Mouse (Mus musculus) neural tube, embryonic 15.5 days (tissue): ENCODE data around the gene Trim65. TPM values are rescaled to one million over a fixed set of nuclear protein-coding genes. Genes with fewer than 3 reads are reported as not detected.
"Not testable (repeated sequence)": the region's sequence is repeated elsewhere in the genome, so short reads cannot be mapped to it uniquely, and the experiment has no call there.

Source experiments
- ATAC-seq: fragments of 200-750 bp; cut with Nextera tagmentation; 2 replicates; pipeline ENCODE4 v1.8.0; 2017; ENCODE audit warnings: mild to moderate bottlenecking, moderate TSS enrichment, moderate library complexity; ENCODE audit not compliant: low FRiP score
- H3K27ac ChIP-seq: fragments of 300-500 bp; sonication (generic); replicated peaks from 2 replicates; pipeline ENCODE4 v1.5.1; 2015; ENCODE audit warnings: mild to moderate bottlenecking, inconsistent platforms
- H3K27me3 ChIP-seq: fragments of 300-500 bp; sonication (generic); replicated peaks from 2 replicates; pipeline ENCODE4 v1.6.1; 2015; ENCODE audit warnings: inconsistent platforms
- H3K36me3 ChIP-seq: fragments of 300-500 bp; sonication (generic); 2 replicates; pipeline ENCODE4 v1.6.1; 2015; ENCODE audit warnings: inconsistent platforms
- H3K4me1 ChIP-seq: fragments of 300-500 bp; sonication (generic); 2 replicates; pipeline ENCODE4 v1.6.1; 2015; ENCODE audit warnings: inconsistent platforms
- H3K4me2 ChIP-seq: fragments of 300-500 bp; sonication (generic); 2 replicates; pipeline ENCODE4 v1.6.1; 2015; ENCODE audit warnings: inconsistent platforms, mild to moderate bottlenecking, moderate library complexity
- H3K4me3 ChIP-seq: fragments of 300-500 bp; sonication (generic); replicated peaks from 2 replicates; pipeline ENCODE4 v1.5.1; 2015; ENCODE audit warnings: mild to moderate bottlenecking, inconsistent platforms
- H3K9ac ChIP-seq: fragments of 300-500 bp; sonication (generic); replicated peaks from 2 replicates; pipeline ENCODE4 v1.6.1; 2015; ENCODE audit warnings: mild to moderate bottlenecking, inconsistent platforms
- H3K9me3 ChIP-seq: fragments of 300-500 bp; sonication (generic); replicated peaks from 2 replicates; pipeline ENCODE4 v1.6.1; 2016; ENCODE audit warnings: inconsistent platforms
- WGBS: fragments of 180-500 bp; shearing (Covaris S2); methylation state at CpG from one replicate; pipeline ENCODE4 v1.1.7; 2015; ENCODE audit warnings: mixed read lengths; 5-methylcytosine and 5-hydroxymethylcytosine counted together
- polyA plus RNA-seq: library from polyadenylated mRNA; unstranded; fragments of >200 nt; fragmentation: Nextera tagmentation; extraction: Ambion mirVana; gene quantifications from 2 replicates; pipeline ENCODE4 v1.2.1, GENCODE M21; 2015

Trim65 gene
- polyA plus RNA-seq, 1 experiment from 2014 or later, result 3.4 TPM

- Histone ChIP-seq H3K4me2 (no peak overlapping the region), H3K4me1 (peaks cover 51% of the 10 kb centered on the region), H3K4me3 (no peak overlapping the region), H3K9me3 (no peaks in the 10 kb centered on the region), H3K36me3 (peaks cover 33% of the 10 kb centered on the region), H3K27ac (no peak overlapping the region), H3K9ac (no peak overlapping the region), H3K27me3 (0 out of 2 replicates have a peak, but pooled peaks cover 2% of the 10 kb centered on the region)
- 92% methylated on average over 10 of the region's 10 CpGs for WGBS
- no peak for ATAC-seq
These were observed 3.2 kb upstream of the Trim65 start for GRCm38 (mm10) chr11:116134171-116134570.

GRCm38 (mm10) chr11:116133497-116133896, 2.6 kb upstream of the Trim65 start:
- Histone ChIP-seq H3K9ac (no peak overlapping the region), H3K4me2 (no peak overlapping the region), H3K4me1 (peaks cover 50% of the 10 kb centered on the region), H3K9me3 (no peaks in the 10 kb centered on the region), H3K4me3 (no peak overlapping the region), H3K27ac (no peak overlapping the region), H3K36me3 (peaks cover 33% of the 10 kb centered on the region), H3K27me3 (0 out of 2 replicates have a peak, but pooled peaks cover 2% of the 10 kb centered on the region)
- 79% methylated on average over 5 of the region's 5 CpGs for WGBS
- no peak for ATAC-seq

DNA sequence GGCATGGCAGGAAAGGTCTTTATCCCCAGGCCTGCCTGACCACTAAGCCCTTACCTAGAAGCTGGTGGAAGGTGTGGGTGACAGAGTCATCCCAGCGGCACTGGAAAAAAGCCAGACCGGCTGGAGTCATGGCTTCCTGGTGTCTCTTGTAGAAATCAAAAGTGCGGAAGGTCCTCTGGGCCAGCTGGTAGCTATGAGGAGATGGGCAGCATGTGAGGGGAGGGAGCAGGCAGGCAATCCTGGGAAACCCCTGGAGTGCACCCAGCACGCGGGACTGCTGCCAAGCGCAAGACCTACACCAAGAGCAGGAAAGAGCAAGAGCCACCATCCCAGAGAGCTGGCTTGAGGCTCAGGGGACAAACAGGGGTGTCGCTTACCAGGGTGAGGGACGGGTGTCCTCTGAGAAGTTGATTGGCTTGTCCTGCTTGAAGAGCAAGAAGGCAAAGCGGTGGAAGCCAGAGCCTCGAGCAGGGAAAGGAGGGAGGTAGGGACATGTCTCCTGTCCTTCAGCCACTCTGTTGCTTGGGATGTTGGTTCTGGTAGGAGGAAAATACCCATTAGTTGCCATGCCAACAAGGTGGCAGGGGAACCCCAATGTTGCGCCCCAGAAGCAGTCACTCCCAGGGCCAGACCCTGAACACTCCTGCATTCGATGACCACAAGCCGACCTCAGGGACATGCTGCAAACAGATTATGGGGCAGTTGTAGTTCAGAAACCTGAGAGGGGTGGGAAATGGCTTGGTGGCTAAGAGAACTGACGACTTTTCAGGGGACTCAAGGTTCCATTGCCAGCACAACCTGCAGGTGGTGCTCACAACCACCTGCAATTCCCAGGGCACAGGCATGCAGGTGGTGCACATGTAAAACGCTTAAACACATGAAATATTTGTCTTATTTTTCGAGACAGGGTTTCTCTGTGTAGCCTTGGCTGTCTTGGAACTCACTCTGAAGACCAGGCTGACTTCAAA, 1.7 kb upstream of the Trim65 start:
- no peak overlapping the region for H3K27ac ChIP-seq
- no peak overlapping the region for H3K9ac ChIP-seq
- no peak overlapping the region for H3K4me3 ChIP-seq
- H3K4me1 ChIP-seq, result peaks cover 50% of the 10 kb centered on the region
- WGBS, result 88% methylated on average over 16 of the region's 16 CpGs
- H3K27me3 ChIP-seq, result 0 out of 2 replicates have a peak, but pooled peaks cover 2% of the 10 kb centered on the region
- no peaks in the 10 kb centered on the region for H3K9me3 ChIP-seq
- no peak overlapping the region for H3K4me2 ChIP-seq
- peaks cover 33% of the 10 kb centered on the region for H3K36me3 ChIP-seq
- ATAC-seq, result no peak

- Histone ChIP-seq H3K9me3 (no peaks in the 10 kb centered on the region), H3K36me3 (peaks cover 32% of the 10 kb centered on the region), H3K9ac (peak overlapping the region; percentile 71; the same call in 1 of the 2 replicates), H3K27ac (peak overlapping the region; percentile 92), H3K27me3 (0 out of 2 replicates have a peak, but pooled peaks cover 2% of the 10 kb centered on the region), H3K4me3 (peak overlapping the region; percentile 61; the same call in 1 of the 2 replicates), H3K4me1 (peaks cover 47% of the 10 kb centered on the region), H3K4me2 (peak overlapping the region; percentile 77)
- no peak for ATAC-seq
- 83% methylated on average over 15 of the region's 15 CpGs for WGBS
These were observed 632 bp upstream of the Trim65 start for GRCm38 (mm10) chr11:116131349-116132170.

GRCm38 (mm10) chr11:116129993-116130487, 888 bp downstream of the Trim65 start:
- Histone ChIP-seq H3K27me3 (0 out of 2 replicates have a peak, but pooled peaks cover 2% of the 10 kb centered on the region), H3K9me3 (no peaks in the 10 kb centered on the region), H3K4me1 (peaks cover 45% of the 10 kb centered on the region), H3K4me3 (peak overlapping the region; percentile 61), H3K36me3 (peaks cover 39% of the 10 kb centered on the region), H3K27ac (peak overlapping the region; percentile 92), H3K4me2 (peak overlapping the region; percentile 77), H3K9ac (peak overlapping the region; percentile 71)
- WGBS, result 32% methylated on average over 8 of the region's 8 CpGs
- peak; percentile 22 for ATAC-seq

DNA sequence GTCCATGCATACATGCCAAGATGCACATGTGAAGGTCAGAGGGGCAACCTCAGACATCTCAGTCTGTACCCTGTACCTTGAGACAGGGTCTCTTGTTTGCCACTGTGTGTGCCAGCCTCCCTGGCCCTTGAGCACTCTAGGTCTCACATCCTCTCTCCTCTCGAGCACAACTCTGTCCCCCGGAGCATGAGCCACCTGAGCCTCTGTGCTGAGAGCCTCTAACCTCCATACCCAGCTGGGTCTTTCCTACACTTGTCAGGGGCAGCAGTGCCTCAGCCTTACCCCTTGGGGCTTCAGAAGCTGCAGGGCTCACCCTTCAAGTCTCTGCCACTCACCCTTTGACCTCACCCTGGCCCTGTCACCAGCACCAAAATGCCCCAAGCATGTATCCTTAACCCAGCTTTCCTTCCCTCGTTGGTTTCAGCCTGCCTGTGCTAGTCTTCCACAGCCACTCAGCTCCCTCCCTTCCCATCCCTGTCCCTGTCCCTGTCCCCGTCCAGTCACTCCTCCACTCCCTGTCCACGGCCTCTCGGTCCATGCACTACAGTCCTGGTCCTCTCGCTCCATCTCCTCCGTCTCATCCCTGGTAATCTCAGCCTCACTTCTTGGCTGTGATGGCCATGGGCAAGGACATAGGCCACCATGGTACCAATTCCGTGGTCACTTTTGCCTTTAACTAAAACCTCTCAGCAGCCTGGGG, 1.7 kb downstream of the Trim65 start:
- H3K9me3 ChIP-seq, result no peaks in the 10 kb centered on the region
- H3K4me2 ChIP-seq, result peak overlapping the region; percentile 77
- WGBS, result 80% methylated on average over 9 of the region's 9 CpGs
- H3K4me3 ChIP-seq, result no peak overlapping the region
- H3K9ac ChIP-seq, result 0 out of 2 replicates have a peak overlapping the region, but pooled peaks have one; percentile 71
- no peak for ATAC-seq
- H3K27ac ChIP-seq, result no peak overlapping the region
- 0 out of 2 replicates have a peak, but pooled peaks cover 2% of the 10 kb centered on the region for H3K27me3 ChIP-seq
- H3K36me3 ChIP-seq, result peaks cover 31% of the 10 kb centered on the region
- H3K4me1 ChIP-seq, result peaks cover 45% of the 10 kb centered on the region

DNA sequence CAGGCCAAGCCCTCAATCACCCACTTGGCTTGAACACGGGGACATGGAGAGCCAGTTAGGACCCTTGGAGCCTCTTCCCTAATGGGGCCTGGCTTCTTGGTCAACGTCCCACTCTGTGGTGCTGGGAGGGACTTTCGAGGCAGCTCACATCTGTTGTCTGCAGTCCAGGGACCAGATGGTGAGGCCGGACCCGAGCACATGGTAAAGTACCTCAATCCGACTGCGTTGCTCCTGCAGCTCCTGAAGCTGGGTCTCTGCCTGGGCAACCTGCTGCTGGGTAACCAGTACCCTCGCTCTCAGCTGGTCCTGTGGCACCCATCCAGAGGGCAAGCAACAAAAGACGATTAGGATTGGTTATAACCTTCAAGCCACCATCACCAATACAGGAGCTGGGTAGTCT, 2.9 kb downstream of the Trim65 start:
- Histone ChIP-seq H3K36me3 (peaks cover 24% of the 10 kb centered on the region), H3K4me1 (peaks cover 44% of the 10 kb centered on the region), H3K27ac (no peak overlapping the region), H3K4me3 (no peak overlapping the region), H3K27me3 (0 out of 2 replicates have a peak, but pooled peaks cover 2% of the 10 kb centered on the region), H3K9ac (0 out of 2 replicates have a peak overlapping the region, but pooled peaks have one; percentile 14), H3K4me2 (no peak overlapping the region), H3K9me3 (no peaks in the 10 kb centered on the region)
- WGBS, result 55% methylated on average over 9 of the region's 9 CpGs
- ATAC-seq, result no peak

- Histone ChIP-seq H3K4me3 (no peak within 1 kb of the TSS), H3K4me1 (peaks cover 43% of the 10 kb centered on the region), H3K36me3 (peaks cover 22% of the 10 kb centered on the region), H3K27me3 (0 out of 2 replicates have a peak, but pooled peaks cover 2% of the 10 kb centered on the region), H3K9me3 (no peaks in the 10 kb centered on the region), H3K9ac (0 out of 2 replicates have a peak within 1 kb of the TSS, but pooled peaks have one; percentile 14), H3K4me2 (peak within 1 kb of the TSS; percentile 27), H3K27ac (no peak within 1 kb of the TSS)
- no peak for ATAC-seq
- 34% methylated on average over 23 of the region's 23 CpGs for WGBS
These were observed 3.6 kb downstream of the Trim65 start, which contains the start of gene Trim47 for GRCm38 (mm10) chr11:116127156-116127980. TSS of gene Trim47 (minus strand) at chr11:116127210.

- Histone ChIP-seq H3K4me2 (no peak overlapping the region), H3K9ac (no peak overlapping the region), H3K4me1 (peaks cover 36% of the 10 kb centered on the region), H3K36me3 (peaks cover 14% of the 10 kb centered on the region), H3K27ac (no peak overlapping the region), H3K9me3 (no peaks in the 10 kb centered on the region), H3K4me3 (no peak overlapping the region), H3K27me3 (0 out of 2 replicates have a peak, but pooled peaks cover 2% of the 10 kb centered on the region)
- 94% methylated on average over 15 of the region's 15 CpGs for WGBS
- no peak for ATAC-seq
These were observed 4.7 kb downstream of the Trim65 start for GRCm38 (mm10) chr11:116126261-116126660.

DNA sequence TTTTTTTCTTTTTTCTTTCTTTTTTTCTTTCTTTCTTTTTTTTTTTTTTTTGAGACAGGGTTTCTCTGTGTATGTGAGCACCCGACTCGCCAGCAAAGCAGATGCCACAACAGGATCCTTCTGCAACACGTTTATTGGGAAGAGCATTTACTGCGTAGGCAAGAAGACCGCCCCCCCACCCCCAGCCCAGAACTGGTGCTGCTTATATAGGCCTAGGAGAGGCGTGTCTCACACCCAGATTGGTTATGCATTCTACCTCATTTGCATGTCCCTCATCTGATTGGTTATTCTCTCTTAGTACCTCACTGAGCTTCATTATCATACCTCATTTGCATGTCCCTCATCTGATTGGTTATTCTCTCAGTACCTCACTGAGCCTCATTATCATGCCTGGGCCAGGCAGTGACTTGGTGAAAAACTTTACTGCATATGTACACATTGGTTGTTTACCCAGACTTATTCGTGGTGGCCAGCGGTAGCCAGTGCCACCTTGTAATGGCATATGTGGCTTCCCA, 9.1 kb downstream of the Trim65 start:
- not testable (repeated sequence) for H3K27ac ChIP-seq, H3K4me3 ChIP-seq, H3K27me3 ChIP-seq, ATAC-seq, H3K9me3 ChIP-seq, H3K4me1 ChIP-seq, H3K4me2 ChIP-seq, H3K9ac ChIP-seq
- H3K36me3 ChIP-seq, result peaks cover 14% of the 10 kb centered on the region
- WGBS, result 93% methylated on average over 8 of the region's 8 CpGs
